Mouse (Mus musculus) MEL (cell line): Measurements from ENCODE around the gene Gpr162. TPM values are rescaled to one million over a fixed set of nuclear protein-coding genes. Genes with fewer than 3 reads are reported as not detected.
A peak's percentile ranks its signal among the peaks of the same experiment; 100 is the strongest.

Experiments used
- DNase-seq: peaks from one replicate; pipeline ENCODE4 v3.0.0; 2011; ENCODE audit warnings: low read depth, low spot score
- H3K27ac ChIP-seq: 2 replicates; pipeline ENCODE4 v1.5.1; 2012; ENCODE audit warnings: low read depth, mild to moderate bottlenecking, control low read depth, low read length, moderate library complexity; ENCODE audit not compliant: control insufficient read depth
- H3K27me3 ChIP-seq, 2 experiments: fragments of 150-350 bp in 1 of 2; sonication (generic) in 1 of 2; 2 replicates each; pipeline ENCODE4 v1.6.1; 2012; ENCODE audit warnings: low read length in 2 of 2, mild to moderate bottlenecking in 2 of 2, improper control_type of control experiment in 1 of 2, moderate library complexity in 1 of 2; ENCODE audit not compliant: insufficient read depth in 2 of 2, control insufficient read depth in 1 of 2
- H3K36me3 ChIP-seq, 2 experiments: 2 replicates each; pipeline ENCODE4 v1.6.1; 2012 to 2014; ENCODE audit warnings: low read length in 2 of 2, improper control_type of control experiment in 1 of 2, inconsistent platforms in 1 of 2, mild to moderate bottlenecking in 1 of 2; ENCODE audit not compliant: insufficient read depth in 2 of 2, control insufficient read depth in 1 of 2
- H3K4me1 ChIP-seq, 2 experiments: fragments of 150-350 bp in 1 of 2; sonication (generic) in 1 of 2; 2 replicates each; pipeline ENCODE4 v1.6.1; 2012; ENCODE audit warnings: low read length in 2 of 2, improper control_type of control experiment in 1 of 2, mild to moderate bottlenecking in 1 of 2; ENCODE audit not compliant: insufficient read depth in 2 of 2, control insufficient read depth in 1 of 2
- H3K4me3 ChIP-seq, 2 experiments: fragments of 150-350 bp in 1 of 2; sonication (generic) in 1 of 2; 2 replicates each; pipeline ENCODE4 v1.5.1; 2012; ENCODE audit warnings: low read depth in 2 of 2, low read length in 2 of 2, mild to moderate bottlenecking in 2 of 2, moderate library complexity in 2 of 2, control low read depth in 1 of 2, improper control_type of control experiment in 1 of 2; ENCODE audit not compliant: control insufficient read depth in 1 of 2, insufficient read depth in 1 of 2
- H3K79me2 ChIP-seq: 2 replicates; pipeline ENCODE4 v1.6.1; 2012; ENCODE audit warnings: mild to moderate bottlenecking, low read length, moderate library complexity; ENCODE audit not compliant: control insufficient read depth, poor library complexity, insufficient read depth
- H3K9ac ChIP-seq: 2 replicates; pipeline ENCODE4 v1.6.1; 2012; ENCODE audit warnings: low read depth, mild to moderate bottlenecking, control low read depth, low read length, moderate library complexity; ENCODE audit not compliant: control insufficient read depth, poor library complexity, severe bottlenecking
- H3K9me3 ChIP-seq: fragments of 150-350 bp; sonication (generic); replicated peaks from 2 replicates; pipeline ENCODE4 v1.6.1; 2012; ENCODE audit warnings: mild to moderate bottlenecking, low read length, improper control_type of control experiment, moderate library complexity; ENCODE audit not compliant: insufficient read depth
- BHLHE40 ChIP-seq: IDR thresholded peaks from 2 replicates; pipeline ENCODE4 v1.6.1; 2012; ENCODE audit warnings: low read depth, mild to moderate bottlenecking, inconsistent platforms, low read length, improper control_type of control experiment, borderline replicate concordance
- CTCF ChIP-seq, 3 experiments: IDR thresholded peaks in 2 of 3; conservative IDR thresholded peaks in 1 of 3; 2 replicates each; pipeline ENCODE4 v1.5.1; 2011 to 2012; ENCODE audit warnings: low read length in 3 of 3, low read depth in 2 of 3, mild to moderate bottlenecking in 2 of 3, improper control_type of control experiment in 1 of 3, inconsistent platforms in 1 of 3, mixed read lengths in 1 of 3, moderate library complexity in 1 of 3; ENCODE audit not compliant: control insufficient read depth in 1 of 3, insufficient read depth in 1 of 3, poor library complexity in 1 of 3, severe bottlenecking in 1 of 3
- E2F4 ChIP-seq: IDR thresholded peaks from 2 replicates; pipeline ENCODE4 v1.6.1; 2011; ENCODE audit warnings: low read depth, low read length, improper control_type of control experiment, borderline replicate concordance
- GABPA ChIP-seq: IDR thresholded peaks from 2 replicates; pipeline ENCODE4 v1.6.1; 2012; ENCODE audit warnings: low read depth, mild to moderate bottlenecking, inconsistent platforms, low read length, improper control_type of control experiment, moderate library complexity
- GATA1 ChIP-seq: IDR thresholded peaks from 2 replicates; pipeline ENCODE4 v1.6.1; 2011; ENCODE audit warnings: low read depth, low read length, improper control_type of control experiment
- HCFC1 ChIP-seq: IDR thresholded peaks from 2 replicates; pipeline ENCODE4 v1.6.1; 2012; ENCODE audit warnings: low read depth, mild to moderate bottlenecking, inconsistent platforms, low read length, improper control_type of control experiment, moderate library complexity
- MAZ ChIP-seq: IDR thresholded peaks from 2 replicates; pipeline ENCODE4 v1.6.1; 2012; ENCODE audit warnings: low read depth, mild to moderate bottlenecking, inconsistent platforms, low read length, improper control_type of control experiment
- MYC ChIP-seq: IDR thresholded peaks from 2 replicates; pipeline ENCODE4 v1.6.1; 2011; ENCODE audit warnings: low read depth, mild to moderate bottlenecking, low read length, improper control_type of control experiment, moderate library complexity
- NELFE ChIP-seq: IDR thresholded peaks from 2 replicates; pipeline ENCODE4 v1.6.1; 2011; ENCODE audit warnings: low read depth, low read length, improper control_type of control experiment
- RAD21 ChIP-seq: IDR thresholded peaks from 2 replicates; pipeline ENCODE4 v1.6.1; 2011; ENCODE audit warnings: mild to moderate bottlenecking, low read depth, low read length, improper control_type of control experiment
- SMC3 ChIP-seq: IDR thresholded peaks from 2 replicates; pipeline ENCODE4 v1.6.1; 2011; ENCODE audit warnings: low read depth, low read length, improper control_type of control experiment
- TAL1 ChIP-seq: IDR thresholded peaks from 2 replicates; pipeline ENCODE4 v1.6.1; 2012; ENCODE audit warnings: mild to moderate bottlenecking, inconsistent platforms, low read length, moderate library complexity, mixed read lengths
- ZC3H11A ChIP-seq: IDR thresholded peaks from 2 replicates; pipeline ENCODE4 v1.6.1; 2012; ENCODE audit warnings: low read depth, mild to moderate bottlenecking, inconsistent platforms, low read length, improper control_type of control experiment
- polyA plus RNA-seq, 2 experiments: library from polyadenylated mRNA; stranded (reverse) in 1 of 2; unstranded in 1 of 2; fragments of >175 nt in 1 of 2; fragments of >200 nt in 1 of 2; gene quantifications; 2 replicates each; pipeline versions ENCODE4 v1.2.1 to v1.2.4; 2012; ENCODE audit warnings: low replicate concordance in 2 of 2, low read depth in 1 of 2; ENCODE audit not compliant: insufficient read length in 2 of 2, insufficient read depth in 1 of 2, missing spikeins in 1 of 2
- total RNA-seq: library from RNA; depleted of rRNA; stranded (reverse); fragments of 300-350 nt; gene quantifications from 2 replicates; pipeline ENCODE4 v1.2.3, GENCODE M21; 2012

Gene Gpr162
- total and polyA plus RNA-seq, 3 experiments, result 0.08 to 0.84 TPM; not detected in 1

- TF ChIP-seq TAL1, result no peak
- no peak for TF ChIP-seq MAZ
- TF ChIP-seq MYC, result no peak
- TF ChIP-seq RAD21, result peak; percentile 55
- no peak for TF ChIP-seq GATA1
- TF ChIP-seq GABPA, result no peak
- peak; percentile 27; the same call in 1 of the 2 replicates for TF ChIP-seq HCFC1
- no peak for TF ChIP-seq NELFE
- peak; percentile 37; the same call in 1 of the 2 replicates for TF ChIP-seq ZC3H11A
- no peak for TF ChIP-seq E2F4
- peak; percentile 70 for TF ChIP-seq SMC3
- TF ChIP-seq BHLHE40, result 0 out of 2 replicates have a peak, but pooled peaks have one; percentile 26
- peak; percentile 90 to 97 (median 94) for TF ChIP-seq CTCF (IDR thresholded peaks at IDR 0.05 in 2 of 3, conservative IDR thresholded peaks at IDR 0.05 in 1 of 3; ENCODE audit: control insufficient read depth in 1 of 3, insufficient read depth in 1 of 3, low read depth in 2 of 3, low read length in 3 of 3, poor library complexity in 1 of 3, severe bottlenecking in 1 of 3)
- TF ChIP-seq, all 39 proteins: peak for 6
- Histone ChIP-seq H3K9ac (no peak overlapping the region), H3K36me3 (no peaks in the 10 kb centered on the region), H3K27ac (no peak overlapping the region), H3K4me3 (no peak overlapping the region), H3K9me3 (no peaks in the 10 kb centered on the region), H3K4me1 (no peaks in the 10 kb centered on the region), H3K79me2 (no peaks in the 10 kb centered on the region), H3K27me3 (peaks cover 12% of the 10 kb centered on the region in 2 experiments; a peak in 3 of 4 replicates)
- peak; percentile 89 for DNase-seq
Observed at GRCm38 (mm10) chr6:124847305-124847704, 16.5 kb downstream of the Gpr162 start.

DNA sequence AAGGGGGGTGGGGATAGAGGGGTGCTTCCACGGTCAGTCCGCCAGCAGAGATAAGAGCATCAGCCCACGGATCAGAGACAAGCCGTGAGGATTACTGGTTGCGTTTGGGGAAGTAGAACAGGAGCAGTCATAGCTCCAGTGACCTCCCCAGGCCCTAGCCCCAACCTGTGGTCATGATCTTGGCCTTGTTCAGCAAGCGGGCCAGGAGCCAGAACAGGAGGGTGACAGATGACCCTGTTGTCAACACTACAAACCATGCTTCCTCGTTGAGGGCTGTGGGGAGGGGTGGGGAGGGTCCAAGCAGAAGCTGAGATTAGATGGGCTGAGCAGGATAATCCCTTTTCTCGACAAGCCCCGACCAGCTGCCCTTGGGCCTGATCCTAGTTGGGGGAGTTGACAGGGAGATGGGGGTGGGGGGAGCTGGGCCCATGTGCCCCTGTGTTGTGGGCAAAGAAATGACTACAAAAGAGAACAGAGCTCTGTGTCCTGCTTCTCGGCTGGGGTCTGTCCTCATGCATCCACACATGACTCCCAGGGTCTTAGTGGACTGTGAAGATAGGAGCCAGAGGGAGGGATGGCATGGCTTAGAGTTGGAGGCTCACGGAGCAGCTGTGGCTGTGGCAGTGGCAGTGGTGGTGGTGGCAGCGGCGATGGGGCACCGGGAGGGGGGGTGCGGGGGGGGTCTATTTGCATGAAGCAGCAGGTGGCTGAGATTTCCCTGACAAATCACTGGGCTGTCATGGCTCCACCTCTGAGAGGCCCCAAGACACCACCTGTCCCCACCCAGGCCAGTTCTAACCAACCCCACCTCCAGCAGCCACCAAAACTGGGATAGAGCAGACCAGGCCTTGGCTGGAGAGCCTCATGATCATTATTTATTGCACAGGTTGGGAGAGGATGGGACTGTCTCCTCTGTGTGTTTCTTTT lies 23.3 kb downstream of the Gpr162 start, which contains the start of gene Gnb3:
TSS of gene Gnb3 (minus strand) at position 35 of the 927 bp plus-strand sequence.
- Histone ChIP-seq H3K9me3 (no peaks in the 10 kb centered on the region), H3K4me1 (peaks cover 0 to 9% of the 10 kb centered on the region in 2 experiments; a peak in 3 of 4 replicates), H3K27me3 (no peaks in the 10 kb centered on the region), H3K36me3 (no peaks in the 10 kb centered on the region), H3K27ac (no peak within 1 kb of the TSS), H3K4me3 (no peak within 1 kb of the TSS), H3K79me2 (no peaks in the 10 kb centered on the region), H3K9ac (no peak within 1 kb of the TSS)
- TF ChIP-seq CTCF (IDR thresholded peaks at IDR 0.05 in 2 of 3, conservative IDR thresholded peaks at IDR 0.05 in 1 of 3; ENCODE audit: control insufficient read depth in 1 of 3, insufficient read depth in 1 of 3, low read depth in 2 of 3, low read length in 3 of 3, poor library complexity in 1 of 3, severe bottlenecking in 1 of 3), result peak in 1 of 3 experiments; percentile 24; a peak in 1 of 6 replicates
- TF ChIP-seq GATA1, result peak; percentile 42; the same call in 1 of the 2 replicates
- no peak for TF ChIP-seq MYC
- DNase-seq, result peak; percentile 43
